Mouse (Mus musculus) kidney, postnatal 0 days (tissue): ENCODE data around the gene Cbx8. TPM values are rescaled to one million over a fixed set of nuclear protein-coding genes. Genes with fewer than 3 reads are reported as not detected.

Source experiments
- ATAC-seq: fragments of 200-750 bp; cut with Nextera tagmentation; replicated peaks from 2 replicates; pipeline ENCODE4 v1.8.0; 2017; ENCODE audit warnings: low read depth, moderate number of reproducible peaks, moderate TSS enrichment, moderate library complexity; ENCODE audit not compliant: low FRiP score
- DNase-seq: peaks from one replicate; pipeline ENCODE4 v3.0.0-alpha.2; 2016; ENCODE audit warnings: low spot score
- H3K27ac ChIP-seq: fragments of 300-500 bp; sonication (generic); 2 replicates; pipeline ENCODE4 v1.5.1; 2014; ENCODE audit warnings: mild to moderate bottlenecking
- H3K27me3 ChIP-seq: fragments of 300-500 bp; sonication (generic); 2 replicates; pipeline ENCODE4 v1.6.1; 2014; ENCODE audit warnings: low read length, mixed read lengths; ENCODE audit not compliant: insufficient read depth
- H3K36me3 ChIP-seq: fragments of 300-500 bp; sonication (generic); 2 replicates; pipeline ENCODE4 v1.6.1; 2014; ENCODE audit warnings: low read length, mixed read lengths; ENCODE audit not compliant: insufficient read depth
- H3K4me1 ChIP-seq: fragments of 300-500 bp; sonication (generic); replicated peaks from 2 replicates; pipeline ENCODE4 v1.6.1; 2014; ENCODE audit warnings: antibody characterized with exemption, low read length, mixed read lengths; ENCODE audit not compliant: insufficient read depth
- H3K4me2 ChIP-seq: fragments of 300-500 bp; sonication (generic); 2 replicates; pipeline ENCODE4 v1.6.1; 2014; ENCODE audit warnings: mild to moderate bottlenecking, low read length, moderate library complexity, mixed read lengths
- H3K4me3 ChIP-seq: fragments of 300-500 bp; sonication (generic); replicated peaks from 2 replicates; pipeline ENCODE4 v1.5.1; 2014; ENCODE audit warnings: low read depth, low read length
- H3K9ac ChIP-seq: fragments of 300-500 bp; sonication (generic); 2 replicates; pipeline ENCODE4 v1.6.1; 2014; ENCODE audit warnings: low read depth, low read length
- H3K9me3 ChIP-seq: fragments of 300-500 bp; sonication (generic); replicated peaks from 2 replicates; pipeline ENCODE4 v1.6.1; 2016; ENCODE audit warnings: low read length, inconsistent platforms, mixed read lengths
- CTCF ChIP-seq: IDR thresholded peaks from 2 replicates; pipeline ENCODE4 v1.5.1; 2016; ENCODE audit warnings: antibody characterized with exemption, low read depth, mild to moderate bottlenecking, moderate library complexity
- WGBS: fragments of 180-500 bp; shearing (Covaris S2); extraction: QIAGEN DNeasy Blood & Tissue Kit; methylation state at CpG from one replicate; pipeline ENCODE4 v1.1.7; 2014; 5-methylcytosine and 5-hydroxymethylcytosine counted together
- polyA plus RNA-seq: library from polyadenylated mRNA; unstranded; fragments of >200 nt; fragmentation: Nextera tagmentation; extraction: Ambion mirVana; gene quantifications from 2 replicates; pipeline ENCODE4 v1.2.1, GENCODE M21; 2015

The Cbx8 gene
- polyA plus RNA-seq, 1 experiment from 2014 or later, result 6.1 TPM

- DNase-seq, result peak; percentile 89
- peak within 1 kb of the TSS; percentile 96 for H3K4me2 ChIP-seq
- TF ChIP-seq CTCF, result no peak
- 0 out of 2 replicates have a peak, but pooled peaks cover 8% of the 10 kb centered on the region for H3K27me3 ChIP-seq
- peaks cover 24% of the 10 kb centered on the region for H3K4me1 ChIP-seq
- peak; percentile 83 for ATAC-seq
- peak within 1 kb of the TSS; percentile 82 for H3K4me3 ChIP-seq
- H3K27ac ChIP-seq, result peak within 1 kb of the TSS; percentile 78
- H3K9me3 ChIP-seq, result no peaks in the 10 kb centered on the region
- H3K9ac ChIP-seq, result peak within 1 kb of the TSS; percentile 81
- peaks cover 11% of the 10 kb centered on the region for H3K36me3 ChIP-seq
- WGBS, result under 1% methylated on average over 82 of the region's 99 CpGs
Measured at GRCm38 (mm10) chr11:119022895-119023615, 17.7 kb downstream of the Cbx8 start, which contains the start of gene Cbx2. Gene Cbx2 (plus strand): TSS chr11:119022962.

GRCm38 (mm10) chr11:119022068-119022894 is 18.5 kb downstream of the Cbx8 start:
- Histone ChIP-seq H3K36me3 (peaks cover 4% of the 10 kb centered on the region; the same call in 1 of the 2 replicates), H3K4me3 (peak overlapping the region; percentile 82), H3K4me1 (peaks cover 24% of the 10 kb centered on the region), H3K27ac (no peak overlapping the region), H3K9ac (peak overlapping the region; percentile 81), H3K9me3 (no peaks in the 10 kb centered on the region), H3K27me3 (0 out of 2 replicates have a peak, but pooled peaks cover 8% of the 10 kb centered on the region), H3K4me2 (peak overlapping the region; percentile 96)
- WGBS, result 3% methylated on average over 42 of the region's 42 CpGs
- DNase-seq, result no peak
- no peak; the same call in 1 of the 2 replicates for ATAC-seq
- peak; percentile 62 for TF ChIP-seq CTCF

GRCm38 (mm10) chr11:119021180-119021579 is 19.6 kb downstream of the Cbx8 start:
- no peak for ATAC-seq
- H3K36me3 ChIP-seq, result no peaks in the 10 kb centered on the region
- DNase-seq, result no peak
- no peak overlapping the region for H3K4me2 ChIP-seq
- TF ChIP-seq CTCF, result no peak
- H3K27ac ChIP-seq, result no peak overlapping the region
- no peaks in the 10 kb centered on the region for H3K9me3 ChIP-seq
- H3K27me3 ChIP-seq, result 0 out of 2 replicates have a peak, but pooled peaks cover 8% of the 10 kb centered on the region
- peaks cover 24% of the 10 kb centered on the region for H3K4me1 ChIP-seq
- WGBS, result 90% methylated on average over 7 of the region's 7 CpGs
- no peak overlapping the region for H3K4me3 ChIP-seq
- no peak overlapping the region for H3K9ac ChIP-seq

GRCm38 (mm10) chr11:119017506-119017905 is 23.3 kb downstream of the Cbx8 start:
- no peaks in the 10 kb centered on the region for H3K36me3 ChIP-seq
- DNase-seq (no peak), ATAC-seq (no peak)
- H3K4me3 ChIP-seq, result no peak overlapping the region
- 0 out of 2 replicates have a peak, but pooled peaks cover 7% of the 10 kb centered on the region for H3K27me3 ChIP-seq
- no peak overlapping the region for H3K27ac ChIP-seq
- 71% methylated on average over 7 of the region's 7 CpGs for WGBS
- H3K4me1 ChIP-seq, result no peaks in the 10 kb centered on the region
- no peak for TF ChIP-seq CTCF
- H3K9me3 ChIP-seq, result no peaks in the 10 kb centered on the region
- no peak overlapping the region for H3K4me2 ChIP-seq
- H3K9ac ChIP-seq, result no peak overlapping the region

GRCm38 (mm10) chr11:119014455-119014854 is 26.3 kb downstream of the Cbx8 start:
- H3K27me3 ChIP-seq, result no peaks in the 10 kb centered on the region
- no peaks in the 10 kb centered on the region for H3K9me3 ChIP-seq
- WGBS, result 75% methylated on average over 7 of the region's 7 CpGs
- no peak overlapping the region for H3K9ac ChIP-seq
- DNase-seq (no peak), ATAC-seq (no peak)
- H3K4me3 ChIP-seq, result no peak overlapping the region
- H3K4me1 ChIP-seq, result no peaks in the 10 kb centered on the region
- no peaks in the 10 kb centered on the region for H3K36me3 ChIP-seq
- H3K4me2 ChIP-seq, result no peak overlapping the region
- no peak overlapping the region for H3K27ac ChIP-seq
- no peak for TF ChIP-seq CTCF
